Mouse (Mus musculus) small intestine, adult 2 months (tissue): ENCODE results near the gene Castor1.

ENCODE experiments used
- CTCF ChIP-seq: fragments of 200-500 bp; IDR thresholded peaks from 2 replicates; pipeline ENCODE4 v1.5.1; 2012; ENCODE audit warnings: low read depth, mild to moderate bottlenecking, control low read depth, inconsistent platforms, low read length, moderate library complexity, mixed read lengths; ENCODE audit not compliant: insufficient replicate concordance, insufficient read length; ENCODE audit errors: extremely low read depth
- POLR2A ChIP-seq: fragments of 200-500 bp; IDR thresholded peaks from 2 replicates; pipeline ENCODE4 v1.6.1; 2012; ENCODE audit warnings: low read depth, mild to moderate bottlenecking, control low read depth, inconsistent platforms, low read length, moderate library complexity

- TF ChIP-seq CTCF (no peak), POLR2A (no peak)
Measured at GRCm38 (mm10) chr11:4197691-4198090, 20.3 kb upstream of the Castor1 start.
